Mouse (Mus musculus) cortical plate, adult 2 months (tissue): Measurements from ENCODE around the gene Agbl3.

Experiments used
- CTCF ChIP-seq: fragments of 200-500 bp; IDR thresholded peaks from 2 replicates; pipeline ENCODE4 v1.5.1; 2011; ENCODE audit warnings: mild to moderate bottlenecking, control low read depth, low read length; ENCODE audit not compliant: insufficient read depth; ENCODE audit errors: extremely low read depth
- POLR2A ChIP-seq: fragments of 200-500 bp; IDR thresholded peaks from 2 replicates; pipeline ENCODE4 v1.6.1; 2011; ENCODE audit warnings: mild to moderate bottlenecking, low read length, control low read depth; ENCODE audit not compliant: insufficient read depth; ENCODE audit errors: extremely low read depth

DNA sequence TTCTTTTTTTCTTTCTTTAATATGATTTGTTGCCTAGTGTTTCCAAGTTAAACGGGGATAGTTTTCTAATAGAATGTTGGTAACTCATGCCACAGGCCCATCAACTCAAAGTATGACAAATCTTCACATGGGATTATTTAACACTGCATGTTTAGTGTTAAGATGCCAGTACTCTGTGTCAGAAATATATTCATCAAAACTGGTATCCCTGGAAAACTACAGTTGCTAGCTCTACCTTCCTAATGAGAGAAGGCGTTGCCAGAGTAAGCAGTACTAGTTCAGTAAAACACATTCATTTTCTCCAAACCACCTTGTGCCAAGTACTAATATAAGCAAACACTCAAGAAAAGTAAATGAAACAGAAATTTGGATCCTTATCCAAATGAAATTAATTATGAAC lies 10.2 kb upstream of the Agbl3 start:
- no peak for TF ChIP-seq CTCF
- no peak for TF ChIP-seq POLR2A
